Mouse (Mus musculus): ENCODE data around the gene Dis3l2. TPM values are rescaled to one million over a fixed set of nuclear protein-coding genes. Genes with fewer than 3 reads are reported as not detected.

Gene Dis3l2
- polyA plus RNA-seq, 1 experiment from 2014 or later, result 23.2 TPM

DNA sequence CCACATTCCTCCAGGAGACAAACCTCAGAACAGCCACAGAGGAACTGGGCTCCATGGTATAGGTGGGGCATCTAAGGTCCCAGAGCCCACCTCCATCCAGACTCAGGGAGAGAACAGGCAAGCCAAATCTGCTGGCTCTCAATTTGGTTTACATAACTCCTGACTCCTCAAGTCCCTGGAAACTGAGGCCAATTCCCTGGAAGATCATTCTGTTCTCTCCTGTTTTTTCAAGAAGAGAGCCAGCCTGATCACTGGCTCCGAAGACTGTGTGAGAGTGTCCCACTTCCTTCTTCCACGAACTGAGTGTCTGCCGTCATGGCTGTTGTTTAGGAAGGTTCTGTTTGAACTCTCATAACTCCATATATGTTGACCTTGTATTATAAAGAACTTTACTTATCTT, 305.5 kb downstream of the Dis3l2 start:
- Histone ChIP-seq H3K4me1 (peaks cover 3% of the 10 kb centered on the region; the same call in 1 of the 2 replicates), H3K27me3 (ENCODE audit: insufficient read depth, poor library complexity, severe bottlenecking) (no peaks in the 10 kb centered on the region), H3K27ac (no peak overlapping the region), H3K36me3 (no peaks in the 10 kb centered on the region), H3K4me3 (no peak overlapping the region), H3K9me3 (no peaks in the 10 kb centered on the region)
- DNase-seq (ENCODE audit: low spot score), result no peak
- 89% methylated on average over 3 of the region's 3 CpGs for WGBS

DNA sequence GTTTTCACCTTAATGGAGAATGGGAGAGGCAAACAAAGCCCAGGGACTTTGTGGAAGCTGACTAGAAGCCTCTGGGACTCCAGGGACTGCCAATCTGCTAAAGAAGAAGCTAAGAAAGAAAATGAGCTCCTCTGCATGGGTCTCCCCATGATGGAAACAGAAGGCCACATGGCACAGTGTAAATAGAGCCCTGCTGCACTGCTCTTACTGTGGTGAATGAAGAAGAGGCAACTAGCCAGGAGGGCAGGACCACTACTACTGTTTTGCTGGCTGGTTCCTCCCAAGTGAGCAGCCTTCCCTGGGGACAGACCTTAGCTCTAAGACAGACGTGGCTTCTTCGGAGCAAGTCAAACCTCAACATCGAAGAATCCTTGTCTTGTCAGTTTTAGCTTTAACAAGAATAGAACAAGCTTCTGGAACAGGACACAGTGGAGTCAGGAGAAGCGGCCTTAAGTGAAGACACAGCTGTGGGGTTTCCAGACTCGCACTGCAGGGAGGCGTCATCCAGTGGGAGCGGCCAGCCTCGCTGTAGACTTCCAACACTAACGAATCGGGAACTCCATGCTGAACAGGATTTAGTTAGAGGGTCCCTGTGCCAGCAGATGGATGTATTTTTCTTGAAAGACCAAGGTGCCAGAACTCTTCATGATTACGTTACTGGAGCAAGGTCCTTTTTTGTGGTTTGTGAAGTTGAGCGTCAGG, 307.2 kb downstream of the Dis3l2 start:
- no peaks in the 10 kb centered on the region for H3K36me3 ChIP-seq
- no peak overlapping the region for H3K27ac ChIP-seq
- H3K4me1 ChIP-seq, result peaks cover 3% of the 10 kb centered on the region; the same call in 1 of the 2 replicates
- no peak overlapping the region for H3K4me3 ChIP-seq
- WGBS, result 62% methylated on average over 12 of the region's 12 CpGs
- DNase-seq (ENCODE audit: low spot score), result no peak
- no peaks in the 10 kb centered on the region for H3K9me3 ChIP-seq
- no peaks in the 10 kb centered on the region for H3K27me3 ChIP-seq (ENCODE audit: insufficient read depth, poor library complexity, severe bottlenecking)

- Histone ChIP-seq H3K4me1 (peaks cover 3% of the 10 kb centered on the region; the same call in 1 of the 2 replicates), H3K4me3 (no peak overlapping the region), H3K27me3 (ENCODE audit: insufficient read depth, poor library complexity, severe bottlenecking) (no peaks in the 10 kb centered on the region), H3K9me3 (no peaks in the 10 kb centered on the region), H3K27ac (no peak overlapping the region), H3K36me3 (no peaks in the 10 kb centered on the region)
- 66% methylated on average over 3 of the region's 3 CpGs for WGBS
- DNase-seq (ENCODE audit: low spot score), result no peak
These were observed 308.1 kb downstream of the Dis3l2 start for GRCm38 (mm10) chr1:87011718-87012117.

GRCm38 (mm10) chr1:87012606-87013005, 309.0 kb downstream of the Dis3l2 start:
- no peak overlapping the region for H3K4me3 ChIP-seq
- peaks cover 3% of the 10 kb centered on the region; the same call in 1 of the 2 replicates for H3K4me1 ChIP-seq
- no peak overlapping the region for H3K27ac ChIP-seq
- no peaks in the 10 kb centered on the region for H3K36me3 ChIP-seq
- no peaks in the 10 kb centered on the region for H3K27me3 ChIP-seq (ENCODE audit: insufficient read depth, poor library complexity, severe bottlenecking)
- no peak for DNase-seq (ENCODE audit: low spot score)
- no peaks in the 10 kb centered on the region for H3K9me3 ChIP-seq
- WGBS, result 84% methylated on average over 2 of the region's 2 CpGs

GRCm38 (mm10) chr1:87020714-87021113, 317.1 kb downstream of the Dis3l2 start:
- Histone ChIP-seq H3K27ac (no peak overlapping the region), H3K4me3 (no peak overlapping the region), H3K36me3 (no peaks in the 10 kb centered on the region), H3K9me3 (no peaks in the 10 kb centered on the region), H3K4me1 (no peaks in the 10 kb centered on the region), H3K27me3 (ENCODE audit: insufficient read depth, poor library complexity, severe bottlenecking) (no peaks in the 10 kb centered on the region)
- no peak for DNase-seq (ENCODE audit: low spot score)
- WGBS, result 77% methylated on average over 5 of the region's 5 CpGs

- 75% methylated on average over 3 of the region's 3 CpGs for WGBS
- Histone ChIP-seq H3K4me1 (no peaks in the 10 kb centered on the region), H3K4me3 (no peak overlapping the region), H3K27ac (no peak overlapping the region), H3K9me3 (no peaks in the 10 kb centered on the region), H3K36me3 (no peaks in the 10 kb centered on the region), H3K27me3 (ENCODE audit: insufficient read depth, poor library complexity, severe bottlenecking) (no peaks in the 10 kb centered on the region)
- DNase-seq (ENCODE audit: low spot score), result no peak
These were observed 318.0 kb downstream of the Dis3l2 start for GRCm38 (mm10) chr1:87021584-87021983.

- H3K36me3 ChIP-seq, result no peaks in the 10 kb centered on the region
- no peaks in the 10 kb centered on the region for H3K27me3 ChIP-seq (ENCODE audit: insufficient read depth, poor library complexity, severe bottlenecking)
- WGBS, result 85% methylated on average over 6 of the region's 6 CpGs
- H3K4me1 ChIP-seq, result no peaks in the 10 kb centered on the region
- no peak overlapping the region for H3K27ac ChIP-seq
- no peaks in the 10 kb centered on the region for H3K9me3 ChIP-seq
- H3K4me3 ChIP-seq, result no peak overlapping the region
- no peak for DNase-seq (ENCODE audit: low spot score)
These were observed 319.9 kb downstream of the Dis3l2 start for GRCm38 (mm10) chr1:87023291-87024170.

GRCm38 (mm10) chr1:87025021-87025420, 321.4 kb downstream of the Dis3l2 start:
- 88% methylated on average over 1 of the region's 1 CpGs for WGBS
- Histone ChIP-seq H3K27ac (no peak overlapping the region), H3K27me3 (ENCODE audit: insufficient read depth, poor library complexity, severe bottlenecking) (no peaks in the 10 kb centered on the region), H3K9me3 (no peaks in the 10 kb centered on the region), H3K4me1 (no peaks in the 10 kb centered on the region), H3K36me3 (no peaks in the 10 kb centered on the region), H3K4me3 (no peak overlapping the region)
- DNase-seq (ENCODE audit: low spot score), result no peak

- H3K27ac ChIP-seq, result no peak overlapping the region
These were observed 325.2 kb downstream of the Dis3l2 start for GRCm38 (mm10) chr1:87028786-87029185.

GRCm38 (mm10) chr1:87030652-87031051, 327.0 kb downstream of the Dis3l2 start:
- Histone ChIP-seq H3K4me1 (peaks cover 20% of the 10 kb centered on the region), H3K9me3 (no peaks in the 10 kb centered on the region), H3K36me3 (no peaks in the 10 kb centered on the region), H3K4me3 (no peak overlapping the region), H3K27ac (no peak overlapping the region), H3K27me3 (ENCODE audit: insufficient read depth, poor library complexity, severe bottlenecking) (no peaks in the 10 kb centered on the region)
- DNase-seq (ENCODE audit: low spot score), result no peak
- 58% methylated on average over 1 of the region's 1 CpGs for WGBS

More at GRCm38 (mm10) chr1:87028786-87029185, 325.2 kb downstream of the Dis3l2 start:
- DNase-seq (ENCODE audit: low spot score), result no peak
- Histone ChIP-seq H3K36me3 (no peaks in the 10 kb centered on the region), H3K27me3 (ENCODE audit: insufficient read depth, poor library complexity, severe bottlenecking) (no peaks in the 10 kb centered on the region), H3K4me1 (peaks cover 12% of the 10 kb centered on the region; the same call in 1 of the 2 replicates), H3K4me3 (no peak overlapping the region), H3K9me3 (no peaks in the 10 kb centered on the region)
- WGBS, result 57% methylated on average over 2 of the region's 2 CpGs

DNA sequence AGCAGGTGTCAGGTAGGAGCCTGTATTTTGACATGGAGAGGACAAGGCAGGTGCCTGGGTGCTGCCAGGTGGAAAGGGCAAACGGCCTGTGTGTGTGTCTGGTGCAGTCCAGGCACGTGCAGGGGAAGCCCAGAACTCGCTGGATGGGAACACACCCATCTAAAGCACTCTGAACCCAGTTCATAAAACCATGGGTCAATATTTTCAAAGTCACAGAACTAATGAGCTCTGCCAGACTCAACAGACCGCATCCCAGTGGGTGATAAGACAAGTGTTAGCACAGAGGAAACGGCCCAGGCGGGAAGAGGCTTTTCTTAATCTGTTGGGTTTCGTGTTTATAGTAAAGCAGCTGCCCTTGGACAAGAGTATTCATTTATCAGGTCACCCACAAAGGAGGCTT, 328.9 kb downstream of the Dis3l2 start:
- H3K4me1 ChIP-seq, result peaks cover 35% of the 10 kb centered on the region
- WGBS, result 56% methylated on average over 7 of the region's 7 CpGs
- no peaks in the 10 kb centered on the region for H3K27me3 ChIP-seq (ENCODE audit: insufficient read depth, poor library complexity, severe bottlenecking)
- no peak overlapping the region for H3K4me3 ChIP-seq
- no peaks in the 10 kb centered on the region for H3K36me3 ChIP-seq
- H3K27ac ChIP-seq, result no peak overlapping the region
- DNase-seq (ENCODE audit: low spot score), result no peak
- no peaks in the 10 kb centered on the region for H3K9me3 ChIP-seq

GRCm38 (mm10) chr1:87035532-87036161, 332.0 kb downstream of the Dis3l2 start:
- WGBS, result 37% methylated on average over 4 of the region's 4 CpGs
- H3K27ac ChIP-seq, result peak overlapping the region; percentile 76
- no peaks in the 10 kb centered on the region for H3K9me3 ChIP-seq
- H3K4me1 ChIP-seq, result peaks cover 37% of the 10 kb centered on the region
- no peak for DNase-seq (ENCODE audit: low spot score)
- no peaks in the 10 kb centered on the region for H3K27me3 ChIP-seq (ENCODE audit: insufficient read depth, poor library complexity, severe bottlenecking)
- H3K4me3 ChIP-seq, result no peak overlapping the region
- H3K36me3 ChIP-seq, result no peaks in the 10 kb centered on the region

DNA sequence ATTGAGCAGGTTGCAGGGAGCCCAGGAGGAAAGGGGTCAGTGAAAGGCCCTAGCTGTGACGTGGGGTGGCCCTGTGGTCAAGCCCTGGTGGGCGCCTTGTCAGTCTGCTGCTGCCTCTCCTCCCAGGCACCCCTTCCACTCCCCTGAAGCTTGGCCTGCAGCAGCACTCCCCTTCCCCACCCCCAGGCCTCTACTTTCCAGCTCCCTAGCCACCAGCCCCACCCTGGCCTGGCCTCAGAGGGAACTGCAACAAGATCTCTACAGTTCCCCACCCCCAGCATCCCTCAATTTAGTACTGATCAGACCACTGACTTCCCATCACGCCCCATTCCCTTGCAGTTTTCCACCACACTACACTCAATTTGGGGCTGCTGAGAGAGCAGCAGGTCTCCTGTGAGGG, 332.7 kb downstream of the Dis3l2 start:
- DNase-seq (ENCODE audit: low spot score), result no peak
- peaks cover 34% of the 10 kb centered on the region for H3K4me1 ChIP-seq
- H3K36me3 ChIP-seq, result no peaks in the 10 kb centered on the region
- no peaks in the 10 kb centered on the region for H3K9me3 ChIP-seq
- H3K4me3 ChIP-seq, result no peak overlapping the region
- H3K27me3 ChIP-seq (ENCODE audit: insufficient read depth, poor library complexity, severe bottlenecking), result no peaks in the 10 kb centered on the region
- 66% methylated on average over 3 of the region's 3 CpGs for WGBS
- H3K27ac ChIP-seq, result peak overlapping the region; percentile 76

Measured in heart, embryonic 10.5 days (tissue).